Mouse (Mus musculus) lung, embryonic 14.5 days (tissue): ENCODE measurements around the gene Sema3d. TPM values are rescaled to one million over a fixed set of nuclear protein-coding genes. Genes with fewer than 3 reads are reported as not detected.

Source experiments
- ATAC-seq: fragments of 200-750 bp; cut with Nextera tagmentation; 2 replicates; pipeline ENCODE4 v1.8.0; 2017; ENCODE audit warnings: mild to moderate bottlenecking, moderate TSS enrichment, moderate library complexity; ENCODE audit not compliant: insufficient read depth
- DNase-seq: peaks from one replicate; pipeline ENCODE4 v3.0.0-alpha.2; 2015
- H3K27ac ChIP-seq: fragments of 300-500 bp; sonication (generic); 2 replicates; pipeline ENCODE4 v1.5.1; 2014; ENCODE audit warnings: low read depth, mild to moderate bottlenecking, moderate library complexity
- H3K27me3 ChIP-seq: fragments of 300-500 bp; sonication (generic); 2 replicates; pipeline ENCODE4 v1.6.1; 2014; ENCODE audit warnings: low read length, control low read depth; ENCODE audit not compliant: insufficient read depth
- H3K36me3 ChIP-seq: fragments of 300-500 bp; sonication (generic); 2 replicates; pipeline ENCODE4 v1.6.1; 2014; ENCODE audit warnings: control low read depth; ENCODE audit not compliant: insufficient read depth
- H3K4me1 ChIP-seq: fragments of 300-500 bp; sonication (generic); 2 replicates; pipeline ENCODE4 v1.6.1; 2014; ENCODE audit warnings: antibody characterized with exemption, control low read depth; ENCODE audit not compliant: insufficient read depth
- H3K4me2 ChIP-seq: fragments of 300-500 bp; sonication (generic); 2 replicates; pipeline ENCODE4 v1.6.1; 2014; ENCODE audit warnings: mild to moderate bottlenecking
- H3K4me3 ChIP-seq: fragments of 300-500 bp; sonication (generic); 2 replicates; pipeline ENCODE4 v1.5.1; 2014; ENCODE audit warnings: low read depth, low read length
- H3K9ac ChIP-seq: fragments of 300-500 bp; sonication (generic); 2 replicates; pipeline ENCODE4 v1.6.1; 2014
- H3K9me3 ChIP-seq: fragments of 300-500 bp; sonication (generic); 2 replicates; pipeline ENCODE4 v1.6.1; 2016; ENCODE audit warnings: low read depth, low read length, control low read depth
- CTCF ChIP-seq: IDR thresholded peaks from 2 replicates; pipeline ENCODE4 v1.5.1; 2016; ENCODE audit warnings: antibody characterized with exemption, low read depth
- WGBS: fragments of 180-500 bp; shearing (Covaris S2); extraction: QIAGEN DNeasy Blood & Tissue Kit; methylation state at CpG from one replicate; pipeline ENCODE4 v1.1.7; 2014; 5-methylcytosine and 5-hydroxymethylcytosine counted together
- polyA plus RNA-seq: library from polyadenylated mRNA; unstranded; fragments of >200 nt; fragmentation: Nextera tagmentation; extraction: Ambion mirVana; gene quantifications from 2 replicates; pipeline ENCODE4 v1.2.1, GENCODE M21; 2014

The Sema3d gene
- polyA plus RNA-seq, 1 experiment from 2014 or later = 12.4 TPM

- Histone ChIP-seq H3K27me3 (no peaks in the 10 kb centered on the region), H3K27ac (no peak overlapping the region), H3K9me3 (no peaks in the 10 kb centered on the region), H3K36me3 (no peaks in the 10 kb centered on the region), H3K4me2 (no peak overlapping the region), H3K9ac (no peak overlapping the region), H3K4me3 (no peak overlapping the region), H3K4me1 (no peaks in the 10 kb centered on the region)
- 49% methylated on average over 2 of the region's 2 CpGs for WGBS
- DNase-seq = peak; percentile 74
- TF ChIP-seq CTCF = peak; percentile 71
- ATAC-seq = peak; percentile 60; the same call in 1 of the 2 replicates
Measured at GRCm38 (mm10) chr5:12564602-12565220, 181.5 kb downstream of the Sema3d start.

GRCm38 (mm10) chr5:12566568-12566967 lies 183.4 kb downstream of the Sema3d start:
- ATAC-seq (no peak; the same call in 1 of the 2 replicates), DNase-seq (no peak)
- Histone ChIP-seq H3K4me2 (no peak overlapping the region), H3K9ac (no peak overlapping the region), H3K4me1 (no peaks in the 10 kb centered on the region), H3K4me3 (no peak overlapping the region), H3K36me3 (no peaks in the 10 kb centered on the region), H3K27me3 (no peaks in the 10 kb centered on the region), H3K9me3 (no peaks in the 10 kb centered on the region), H3K27ac (no peak overlapping the region)
- TF ChIP-seq CTCF = no peak
- WGBS = 52% methylated on average over 1 of the region's 1 CpGs

GRCm38 (mm10) chr5:12574551-12574950 lies 191.4 kb downstream of the Sema3d start:
- H3K36me3 ChIP-seq = no peaks in the 10 kb centered on the region
- no peak overlapping the region for H3K4me3 ChIP-seq
- no peak for TF ChIP-seq CTCF
- H3K27ac ChIP-seq = no peak overlapping the region
- ATAC-seq = no peak
- H3K9me3 ChIP-seq = no peaks in the 10 kb centered on the region
- no peak for DNase-seq
- no peak overlapping the region for H3K9ac ChIP-seq
- no peaks in the 10 kb centered on the region for H3K27me3 ChIP-seq
- WGBS = 49% methylated on average over 4 of the region's 4 CpGs
- no peaks in the 10 kb centered on the region for H3K4me1 ChIP-seq
- no peak overlapping the region for H3K4me2 ChIP-seq

GRCm38 (mm10) chr5:12575262-12575661 lies 192.1 kb downstream of the Sema3d start:
- H3K9me3 ChIP-seq = no peaks in the 10 kb centered on the region
- no peak overlapping the region for H3K27ac ChIP-seq
- no peak for DNase-seq
- H3K4me2 ChIP-seq = no peak overlapping the region
- 50% methylated on average over 1 of the region's 1 CpGs for WGBS
- no peaks in the 10 kb centered on the region for H3K36me3 ChIP-seq
- no peak for TF ChIP-seq CTCF
- H3K27me3 ChIP-seq = no peaks in the 10 kb centered on the region
- no peak overlapping the region for H3K9ac ChIP-seq
- no peak overlapping the region for H3K4me3 ChIP-seq
- no peaks in the 10 kb centered on the region for H3K4me1 ChIP-seq
- no peak for ATAC-seq

GRCm38 (mm10) chr5:12579752-12580151 lies 196.6 kb downstream of the Sema3d start:
- no peak for TF ChIP-seq CTCF
- ATAC-seq (no peak), DNase-seq (no peak)
- H3K27me3 ChIP-seq = no peaks in the 10 kb centered on the region
- no peak overlapping the region for H3K27ac ChIP-seq
- no peak overlapping the region for H3K9ac ChIP-seq
- no peak overlapping the region for H3K4me3 ChIP-seq
- no peaks in the 10 kb centered on the region for H3K4me1 ChIP-seq
- 71% methylated on average over 4 of the region's 4 CpGs for WGBS
- no peaks in the 10 kb centered on the region for H3K36me3 ChIP-seq
- no peak overlapping the region for H3K4me2 ChIP-seq
- no peaks in the 10 kb centered on the region for H3K9me3 ChIP-seq

- ATAC-seq (no peak), DNase-seq (no peak)
- TF ChIP-seq CTCF = no peak
- no peak overlapping the region for H3K4me3 ChIP-seq
- no peak overlapping the region for H3K4me2 ChIP-seq
- WGBS = 80% methylated on average over 1 of the region's 1 CpGs
- H3K9me3 ChIP-seq = no peaks in the 10 kb centered on the region
- H3K9ac ChIP-seq = no peak overlapping the region
- no peaks in the 10 kb centered on the region for H3K4me1 ChIP-seq
- H3K36me3 ChIP-seq = no peaks in the 10 kb centered on the region
- no peak overlapping the region for H3K27ac ChIP-seq
- H3K27me3 ChIP-seq = no peaks in the 10 kb centered on the region
Measured at GRCm38 (mm10) chr5:12582540-12582939, 199.4 kb downstream of the Sema3d start.

- 59% methylated on average over 3 of the region's 3 CpGs for WGBS
- ATAC-seq (peak; percentile 80), DNase-seq (peak; percentile 82)
- H3K36me3 ChIP-seq = no peaks in the 10 kb centered on the region
- no peak overlapping the region for H3K4me2 ChIP-seq
- H3K9ac ChIP-seq = no peak overlapping the region
- H3K4me3 ChIP-seq = no peak overlapping the region
- H3K27ac ChIP-seq = 0 out of 2 replicates have a peak overlapping the region, but pooled peaks have one; percentile 15
- no peaks in the 10 kb centered on the region for H3K9me3 ChIP-seq
- no peaks in the 10 kb centered on the region for H3K27me3 ChIP-seq
- no peaks in the 10 kb centered on the region for H3K4me1 ChIP-seq
- TF ChIP-seq CTCF = no peak
Measured at GRCm38 (mm10) chr5:12583293-12583834, 200.2 kb downstream of the Sema3d start.
